Mouse (Mus musculus) heart, adult 2 months (tissue): Measurements from ENCODE around the gene Cntrob.

Experiments used
- CTCF ChIP-seq: fragments of 200-600 bp; IDR thresholded peaks from 2 replicates; pipeline ENCODE4 v1.8.1; 2022; ENCODE audit warnings: antibody characterized with exemption, mild to moderate bottlenecking, moderate library complexity
- EP300 ChIP-seq: fragments of 200-500 bp; IDR thresholded peaks from 2 replicates; pipeline ENCODE4 v1.6.1; 2011; ENCODE audit warnings: low read depth, low read length, control low read depth; ENCODE audit not compliant: insufficient read depth
- POLR2A ChIP-seq: fragments of 200-500 bp; IDR thresholded peaks from 2 replicates; pipeline ENCODE4 v1.6.1; 2011; ENCODE audit warnings: mild to moderate bottlenecking, low read depth, low read length, control low read depth; ENCODE audit not compliant: insufficient read depth

GRCm38 (mm10) chr11:69367616-69368355 lies 44.2 kb upstream of the Cntrob start:
- TF ChIP-seq EP300 (no peak), POLR2A (no peak), CTCF (no peak)
